Comparison of ENCODE assay signal across 17 mouse cellular contexts in genomic region chr4:97805896-97806808, GRCm38 (mm10). TPM values are rescaled to one million over a fixed set of nuclear protein-coding genes. Genes with fewer than 3 reads are reported as not detected.
DNase-seq lines count a peak whose midpoint lies in the region; ATAC-seq and TF ChIP-seq lines count a peak whose summit lies in the region.
"Had no signal": no experiment of that assay in that cellular context is flagged by ENCODE, and none has a peak within 500 bp of the region (broad histone marks: within the 10 kb centered on the region; RNA-seq: fewer than 3 reads in every experiment).

No protein-coding gene starts in this region.

- H3K79me2 ChIP-seq in MEL (ENCODE audit: control insufficient read depth, insufficient read depth, low read length, poor library complexity), result peaks cover 38% of the 10 kb centered on the region

- H3K36me3 ChIP-seq in forebrain, embryonic 11.5 days (ENCODE audit: control insufficient read depth, insufficient read depth, low read length), result no peaks in the 10 kb centered on the region; the same call in 1 of the 2 replicates
- H3K36me3 ChIP-seq in forebrain, embryonic 10.5 days (replicated peaks), result peaks cover 16% of the 10 kb centered on the region
- no peaks in the 10 kb centered on the region for H3K36me3 ChIP-seq in liver, postnatal 0 days (replicated peaks; ENCODE audit: insufficient read depth, low read length)
- H3K36me3 ChIP-seq in liver, embryonic 11.5 days (ENCODE audit: control insufficient read depth, insufficient read depth, low read length), result 0 out of 2 replicates have a peak, but pooled peaks cover 2% of the 10 kb centered on the region
- peaks cover 33 to 68% of the 10 kb centered on the region in 2 experiments for H3K36me3 ChIP-seq in MEL (ENCODE audit: control insufficient read depth in 1 of 2, insufficient read depth in 2 of 2, low read length in 2 of 2)
- H3K36me3 ChIP-seq in hindbrain, embryonic 13.5 days, result peaks cover 3% of the 10 kb centered on the region; the same call in 1 of the 2 replicates
- H3K36me3 ChIP-seq in limb, embryonic 10.5 days, result peaks cover 18% of the 10 kb centered on the region

- no peak for TF ChIP-seq EP300 in liver, postnatal 0 days (IDR thresholded peaks at IDR 0.05; ENCODE audit: low read depth)
- no peak for TF ChIP-seq EP300 in MEL (IDR thresholded peaks at IDR 0.05; ENCODE audit: low read depth in 1 of 2, low read length in 2 of 2)

- no peak overlapping the region for H3K4me3 ChIP-seq in forebrain, embryonic 11.5 days (ENCODE audit: low read depth, low read length)
- H3K4me3 ChIP-seq in forebrain, embryonic 10.5 days, result no peak overlapping the region
- no peak overlapping the region for H3K4me3 ChIP-seq in liver, postnatal 0 days (ENCODE audit: low read depth, low read length)
- H3K4me3 ChIP-seq in liver, embryonic 11.5 days (ENCODE audit: low read depth, low read length), result no peak overlapping the region
- no peak overlapping the region for H3K4me3 ChIP-seq in MEL (ENCODE audit: control insufficient read depth in 1 of 2, insufficient read depth in 1 of 2, low read depth in 2 of 2, low read length in 2 of 2)
- H3K4me3 ChIP-seq in hindbrain, embryonic 13.5 days, result no peak overlapping the region
- no peak overlapping the region for H3K4me3 ChIP-seq in limb, embryonic 10.5 days
- H3K4me3 ChIP-seq: erythroblast, embryonic 14.5 days; heart, adult 2 months; liver, embryonic 12.5 days; myocyte had no signal

- WGBS in forebrain, embryonic 11.5 days, result 52% methylated on average over 7 of the region's 7 CpGs
- 79% methylated on average over 7 of the region's 7 CpGs for WGBS in forebrain, embryonic 10.5 days
- 70% methylated on average over 7 of the region's 7 CpGs for WGBS in liver, postnatal 0 days (ENCODE audit: insufficient replicate concordance)
- 76% methylated on average over 7 of the region's 7 CpGs for WGBS in liver, embryonic 11.5 days
- WGBS in hindbrain, embryonic 13.5 days, result 28% methylated on average over 7 of the region's 7 CpGs
- 72% methylated on average over 7 of the region's 7 CpGs for WGBS in limb, embryonic 10.5 days

- H3K4me2 ChIP-seq in forebrain, embryonic 11.5 days (ENCODE audit: low read depth, low read length, severe bottlenecking), result 0 out of 2 replicates have a peak overlapping the region, but pooled peaks have one; percentile 5
- no peak overlapping the region for H3K4me2 ChIP-seq in liver, postnatal 0 days (ENCODE audit: low read depth, low read length)
- no peak overlapping the region for H3K4me2 ChIP-seq in liver, embryonic 11.5 days
- H3K4me2 ChIP-seq in hindbrain, embryonic 13.5 days, result no peak overlapping the region
- H3K4me2 ChIP-seq: liver, embryonic 12.5 days had no signal

- TF ChIP-seq RAD21 in MEL (IDR thresholded peaks at IDR 0.05; ENCODE audit: low read depth, low read length), result no peak

- no peak overlapping the region for H3K27ac ChIP-seq in forebrain, embryonic 11.5 days (ENCODE audit: low read depth, low read length)
- no peak overlapping the region for H3K27ac ChIP-seq in forebrain, embryonic 10.5 days
- H3K27ac ChIP-seq in liver, postnatal 0 days (ENCODE audit: low read depth), result 0 out of 2 replicates have a peak overlapping the region, but pooled peaks have one; percentile 30
- no peak overlapping the region for H3K27ac ChIP-seq in liver, embryonic 11.5 days (ENCODE audit: low read depth, low read length)
- peak overlapping the region; percentile 25; the same call in 1 of the 2 replicates for H3K27ac ChIP-seq in MEL (ENCODE audit: control insufficient read depth, low read depth, low read length)
- no peak overlapping the region for H3K27ac ChIP-seq in hindbrain, embryonic 13.5 days
- no peak overlapping the region for H3K27ac ChIP-seq in limb, embryonic 10.5 days
- H3K27ac ChIP-seq: liver, embryonic 12.5 days; stomach, postnatal 0 days had no signal

- TF ChIP-seq CTCF in liver, postnatal 0 days (IDR thresholded peaks at IDR 0.05; ENCODE audit: low read depth), result no peak
- no peak for TF ChIP-seq CTCF in MEL (IDR thresholded peaks at IDR 0.05 in 2 of 3, conservative IDR thresholded peaks at IDR 0.05 in 1 of 3; ENCODE audit: control insufficient read depth in 1 of 3, insufficient read depth in 1 of 3, low read depth in 2 of 3, low read length in 3 of 3, poor library complexity in 1 of 3, severe bottlenecking in 1 of 3)

- ATAC-seq in forebrain, embryonic 11.5 days (replicated peaks; ENCODE audit: low FRiP score), result peak; percentile 76
- ATAC-seq in liver, postnatal 0 days, result no peak
- ATAC-seq in liver, embryonic 11.5 days (replicated peaks; ENCODE audit: low FRiP score), result no peak
- ATAC-seq in hindbrain, embryonic 13.5 days (ENCODE audit: low FRiP score), result 0 out of 2 replicates have a peak, but pooled peaks have one; percentile 54
- ATAC-seq: liver, embryonic 12.5 days had no signal

- no peak for DNase-seq in forebrain, embryonic 11.5 days (ENCODE audit: low spot score)
- no peak for DNase-seq in forebrain, embryonic 10.5 days (ENCODE audit: extremely low spot score, low spot score)
- no peak for DNase-seq in liver, postnatal 0 days
- DNase-seq in liver, embryonic 11.5 days (ENCODE audit: low spot score), result no peak
- DNase-seq in MEL (ENCODE audit: low read depth, low spot score), result no peak
- no peak for DNase-seq in limb, embryonic 10.5 days (ENCODE audit: low spot score)
- no peak for DNase-seq in cerebellum, postnatal 10 days
- DNase-seq: cerebellum, adult 8-10 months; heart, adult 2 months; kidney, adult 9 months; thymus, postnatal 36 days had no signal

- peaks cover 3% of the 10 kb centered on the region; the same call in 1 of the 2 replicates for H3K9me3 ChIP-seq in forebrain, embryonic 11.5 days (ENCODE audit: control insufficient read depth, low read length)
- 0 out of 2 replicates have a peak, but pooled peaks cover 6% of the 10 kb centered on the region for H3K9me3 ChIP-seq in forebrain, embryonic 10.5 days
- no peaks in the 10 kb centered on the region for H3K9me3 ChIP-seq in liver, postnatal 0 days (ENCODE audit: low read length)
- H3K9me3 ChIP-seq in liver, embryonic 11.5 days (ENCODE audit: control insufficient read depth, low read length), result no peaks in the 10 kb centered on the region
- H3K9me3 ChIP-seq in MEL (replicated peaks; ENCODE audit: insufficient read depth, low read length), result no peaks in the 10 kb centered on the region
- no peaks in the 10 kb centered on the region for H3K9me3 ChIP-seq in hindbrain, embryonic 13.5 days
- H3K9me3 ChIP-seq in limb, embryonic 10.5 days (replicated peaks), result no peaks in the 10 kb centered on the region
- H3K9me3 ChIP-seq: liver, embryonic 12.5 days had no signal

- H3K4me1 ChIP-seq in forebrain, embryonic 11.5 days (replicated peaks; ENCODE audit: control insufficient read depth, insufficient read depth, low read length), result peaks cover 8% of the 10 kb centered on the region; the same call in 1 of the 2 replicates
- H3K4me1 ChIP-seq in forebrain, embryonic 10.5 days, result peaks cover 23% of the 10 kb centered on the region
- H3K4me1 ChIP-seq in liver, postnatal 0 days (ENCODE audit: insufficient read depth), result peaks cover 30% of the 10 kb centered on the region
- peaks cover 3% of the 10 kb centered on the region; the same call in 1 of the 2 replicates for H3K4me1 ChIP-seq in liver, embryonic 11.5 days (replicated peaks; ENCODE audit: control insufficient read depth, insufficient read depth, low read length)
- H3K4me1 ChIP-seq in MEL (ENCODE audit: control insufficient read depth in 1 of 2, insufficient read depth in 2 of 2, low read length in 2 of 2), result peaks cover 30 to 47% of the 10 kb centered on the region in 2 experiments
- H3K4me1 ChIP-seq in hindbrain, embryonic 13.5 days (replicated peaks), result peaks cover 33% of the 10 kb centered on the region
- H3K4me1 ChIP-seq in limb, embryonic 10.5 days, result no peaks in the 10 kb centered on the region

- no peak overlapping the region for H3K9ac ChIP-seq in forebrain, embryonic 11.5 days (ENCODE audit: low read length)
- H3K9ac ChIP-seq in liver, postnatal 0 days (replicated peaks), result no peak overlapping the region
- no peak overlapping the region for H3K9ac ChIP-seq in liver, embryonic 11.5 days (ENCODE audit: low read depth, low read length)
- no peak overlapping the region for H3K9ac ChIP-seq in MEL (ENCODE audit: control insufficient read depth, low read depth, low read length, poor library complexity, severe bottlenecking)
- H3K9ac ChIP-seq in hindbrain, embryonic 13.5 days, result no peak overlapping the region
- H3K9ac ChIP-seq: liver, embryonic 12.5 days had no signal

- H3K27me3 ChIP-seq in forebrain, embryonic 11.5 days (ENCODE audit: control insufficient read depth, insufficient read depth, low read length), result no peaks in the 10 kb centered on the region
- H3K27me3 ChIP-seq in forebrain, embryonic 10.5 days (ENCODE audit: poor library complexity, severe bottlenecking), result no peaks in the 10 kb centered on the region
- no peaks in the 10 kb centered on the region for H3K27me3 ChIP-seq in liver, postnatal 0 days (ENCODE audit: insufficient read depth, low read length)
- no peaks in the 10 kb centered on the region for H3K27me3 ChIP-seq in liver, embryonic 11.5 days (replicated peaks; ENCODE audit: control insufficient read depth, insufficient read depth, low read length)
- H3K27me3 ChIP-seq in MEL (ENCODE audit: control insufficient read depth in 1 of 2, insufficient read depth in 2 of 2, low read length in 2 of 2), result no peaks in the 10 kb centered on the region
- no peaks in the 10 kb centered on the region for H3K27me3 ChIP-seq in hindbrain, embryonic 13.5 days
- H3K27me3 ChIP-seq in limb, embryonic 10.5 days (ENCODE audit: low read depth, poor library complexity, severe bottlenecking), result peaks cover 11% of the 10 kb centered on the region; the same call in 1 of the 2 replicates
- H3K27me3 ChIP-seq: liver, embryonic 12.5 days had no signal

- TF ChIP-seq POLR2A in MEL (IDR thresholded peaks at IDR 0.05; ENCODE audit: control insufficient read depth in 1 of 2, insufficient read depth in 1 of 2, low read depth in 1 of 2, low read length in 2 of 2, poor library complexity in 1 of 2), result no peak

RNA-seq across cellular contexts. Expression of gene E130114P18Rik, which starts 28.3 kb away (rescaled TPM):
- 45.7 and 46.4 TPM in 2 replicates for polyA plus RNA-seq in forebrain, embryonic 11.5 days (2014; fragmentation: Nextera tagmentation; extraction: Ambion mirVana)
- polyA plus RNA-seq in forebrain, embryonic 10.5 days (2016; fragmentation: Nextera tagmentation; extraction: Ambion mirVana), result 14.3 and 21.3 TPM in 2 replicates
- polyA plus RNA-seq in liver, postnatal 0 days (2015; fragmentation: Nextera tagmentation; extraction: Ambion mirVana), result not detected in 2 replicates
- 0.60 and 0.68 TPM in 2 replicates for polyA plus RNA-seq in liver, embryonic 11.5 days (2014; fragmentation: Nextera tagmentation; extraction: Ambion mirVana)
- total RNA-seq in MEL (2012; rRNA removed), result not detected in 2 replicates
- polyA plus RNA-seq in MEL (2012; ENCODE audit: insufficient read depth in 1 of 2, insufficient read length in 2 of 2, low read depth in 1 of 2, low replicate concordance in 2 of 2, missing spikeins in 1 of 2), result not detected
- 34.2 and 37.0 TPM in 2 replicates for polyA plus RNA-seq in hindbrain, embryonic 13.5 days (2015; fragmentation: Nextera tagmentation; extraction: Ambion mirVana)
- 2.8 and 11.0 TPM in 2 replicates for polyA plus RNA-seq in limb, embryonic 10.5 days (2016; fragmentation: Nextera tagmentation; extraction: Ambion mirVana)
- total RNA-seq: heart, adult 2 months; megakaryocyte progenitor cell, adult 5-6 weeks had no signal
- polyA plus RNA-seq: erythroblast, embryonic 14.5 days; heart, adult 2 months; liver, embryonic 12.5 days; myocyte had no signal

RNA-seq across cellular contexts. Expression of gene Nfia, which starts 33.6 kb away (rescaled TPM):
- polyA plus RNA-seq in forebrain, embryonic 11.5 days (2014; fragmentation: Nextera tagmentation; extraction: Ambion mirVana), result 39.5 and 45.4 TPM in 2 replicates
- 10.9 and 17.6 TPM in 2 replicates for polyA plus RNA-seq in forebrain, embryonic 10.5 days (2016; fragmentation: Nextera tagmentation; extraction: Ambion mirVana)
- polyA plus RNA-seq in liver, postnatal 0 days (2015; fragmentation: Nextera tagmentation; extraction: Ambion mirVana), result 9.9 TPM in 2 replicates
- 8.7 and 11.3 TPM in 2 replicates for polyA plus RNA-seq in liver, embryonic 11.5 days (2014; fragmentation: Nextera tagmentation; extraction: Ambion mirVana)
- total RNA-seq in MEL (2012; rRNA removed), result 10.2 and 16.4 TPM in 2 replicates
- 10 to 100 TPM; 13.4 to 20.5 TPM for polyA plus RNA-seq in MEL (2012; ENCODE audit: insufficient read depth in 1 of 2, insufficient read length in 2 of 2, low read depth in 1 of 2, low replicate concordance in 2 of 2, missing spikeins in 1 of 2)
- polyA plus RNA-seq in hindbrain, embryonic 13.5 days (2015; fragmentation: Nextera tagmentation; extraction: Ambion mirVana), result 48.1 and 53.2 TPM in 2 replicates
- 6.7 and 21.3 TPM in 2 replicates for polyA plus RNA-seq in limb, embryonic 10.5 days (2016; fragmentation: Nextera tagmentation; extraction: Ambion mirVana)

Comparison
In these comparisons a context has a peak if more than half of its experiments do, and no peak if none do; other contexts are left out.
1. H3K27ac ChIP-seq: peak in liver, postnatal 0 days (single experiment) and MEL (single experiment); none in forebrain, embryonic 11.5 days (single experiment), forebrain, embryonic 10.5 days (single experiment), liver, embryonic 11.5 days (single experiment), hindbrain, embryonic 13.5 days (single experiment) and limb, embryonic 10.5 days (single experiment).
2. ATAC-seq: peak in forebrain, embryonic 11.5 days (single experiment) and hindbrain, embryonic 13.5 days (single experiment); none in liver, postnatal 0 days (single experiment) and liver, embryonic 11.5 days (single experiment).